Mouse (Mus musculus): ENCODE results near the gene Chn1. TPM values are rescaled to one million over a fixed set of nuclear protein-coding genes. Genes with fewer than 3 reads are reported as not detected.

Chn1 gene
- polyA plus RNA-seq, 1 experiment: 17.9 TPM

GRCm38 (mm10) chr2:73782371-73782905 is 7.3 kb upstream of the Chn1 start:
- Histone ChIP-seq H3K4me3 (ENCODE audit: insufficient read depth, low read length) (no peak overlapping the region), H3K4me1 (ENCODE audit: control insufficient read depth, insufficient read depth, low read length) (no peaks in the 10 kb centered on the region), H3K27ac (ENCODE audit: insufficient read depth, low read length) (no peak overlapping the region)
- TF ChIP-seq CTCF (IDR thresholded peaks at IDR 0.05; ENCODE audit: borderline replicate concordance, insufficient read depth, low read length) (no peak), POLR2A (IDR thresholded peaks at IDR 0.05; ENCODE audit: low read depth, low read length) (no peak)

DNA sequence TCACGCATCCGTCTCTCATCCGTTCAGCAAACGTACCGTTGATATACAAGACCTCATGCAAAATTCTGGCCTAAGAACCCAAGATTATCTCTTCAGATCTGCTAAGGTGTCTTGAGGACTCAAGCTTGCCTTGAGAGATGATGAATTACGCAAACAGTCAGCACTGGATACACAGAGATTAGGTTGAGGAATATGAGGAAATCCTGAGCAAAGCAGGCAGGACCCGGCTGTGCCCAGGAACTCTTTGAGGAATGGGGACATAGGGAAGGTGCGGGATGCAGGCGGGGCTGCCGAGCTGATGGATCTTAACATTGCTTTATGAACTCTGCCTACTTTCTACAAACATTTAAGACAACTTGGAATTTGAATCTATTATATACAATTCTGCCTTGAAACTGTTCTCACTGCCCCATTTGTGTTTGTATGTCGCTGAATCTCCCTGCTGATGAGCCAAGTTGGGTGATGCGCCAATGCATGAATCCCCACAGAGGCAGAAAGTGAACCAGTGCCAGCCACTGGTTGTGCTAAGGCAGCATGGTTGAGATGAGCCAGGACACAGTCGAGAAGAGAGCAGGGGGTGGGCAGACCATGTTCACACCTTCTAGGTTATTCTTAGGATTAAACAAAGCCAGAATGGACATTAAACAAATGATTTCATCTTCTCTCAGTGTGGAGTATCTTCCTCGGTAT is 5.3 kb upstream of the Chn1 start:
- H3K4me1 ChIP-seq (ENCODE audit: control insufficient read depth, insufficient read depth, low read length): no peaks in the 10 kb centered on the region
- no peak overlapping the region for H3K27ac ChIP-seq (ENCODE audit: insufficient read depth, low read length)

GRCm38 (mm10) chr2:73779796-73780195 is 4.7 kb upstream of the Chn1 start:
- Histone ChIP-seq H3K27ac (ENCODE audit: insufficient read depth, low read length) (no peak overlapping the region), H3K4me3 (ENCODE audit: insufficient read depth, low read length) (no peak overlapping the region), H3K4me1 (ENCODE audit: control insufficient read depth, insufficient read depth, low read length) (no peaks in the 10 kb centered on the region)
- TF ChIP-seq CTCF (IDR thresholded peaks at IDR 0.05; ENCODE audit: borderline replicate concordance, insufficient read depth, low read length) (no peak), POLR2A (IDR thresholded peaks at IDR 0.05; ENCODE audit: low read depth, low read length) (no peak)

More for the DNA sequence above, 5.3 kb upstream of the Chn1 start:
- H3K4me3 ChIP-seq (ENCODE audit: insufficient read depth, low read length): no peak overlapping the region
- no peak for TF ChIP-seq POLR2A (IDR thresholded peaks at IDR 0.05; ENCODE audit: low read depth, low read length)
- TF ChIP-seq CTCF (IDR thresholded peaks at IDR 0.05; ENCODE audit: borderline replicate concordance, insufficient read depth, low read length): no peak

- no peaks in the 10 kb centered on the region for H3K4me1 ChIP-seq (ENCODE audit: control insufficient read depth, insufficient read depth, low read length)
- TF ChIP-seq POLR2A (IDR thresholded peaks at IDR 0.05; ENCODE audit: low read depth, low read length) (no peak), CTCF (IDR thresholded peaks at IDR 0.05; ENCODE audit: borderline replicate concordance, insufficient read depth, low read length) (no peak)
- H3K27ac ChIP-seq (ENCODE audit: insufficient read depth, low read length): no peak overlapping the region
- no peak overlapping the region for H3K4me3 ChIP-seq (ENCODE audit: insufficient read depth, low read length)
Observed at GRCm38 (mm10) chr2:73779016-73779595, 4.0 kb upstream of the Chn1 start.

DNA sequence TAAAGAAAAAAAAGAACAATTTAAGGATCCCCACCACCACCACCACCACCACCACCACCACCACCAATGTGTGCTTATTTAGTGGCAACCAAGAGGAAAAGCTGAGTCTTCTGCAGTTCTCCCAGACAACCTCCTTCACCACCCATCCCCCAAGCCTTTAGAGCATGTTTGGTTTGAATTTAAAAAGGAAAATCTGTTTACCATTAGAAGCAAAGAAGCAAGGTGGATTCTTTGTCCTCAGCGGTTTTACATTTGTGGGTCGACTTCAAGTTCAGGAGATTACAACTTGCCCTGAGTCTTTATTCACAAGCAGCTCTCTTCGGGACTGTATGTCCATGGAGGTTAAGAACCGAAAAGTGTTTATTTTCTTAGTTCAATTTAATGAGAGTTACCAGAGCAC is 1.8 kb upstream of the Chn1 start:
- TF ChIP-seq POLR2A (IDR thresholded peaks at IDR 0.05; ENCODE audit: low read depth, low read length) (no peak), CTCF (IDR thresholded peaks at IDR 0.05; ENCODE audit: borderline replicate concordance, insufficient read depth, low read length) (no peak)
- no peaks in the 10 kb centered on the region for H3K4me1 ChIP-seq (ENCODE audit: control insufficient read depth, insufficient read depth, low read length)
- no peak overlapping the region for H3K27ac ChIP-seq (ENCODE audit: insufficient read depth, low read length)
- no peak overlapping the region for H3K4me3 ChIP-seq (ENCODE audit: insufficient read depth, low read length)

DNA sequence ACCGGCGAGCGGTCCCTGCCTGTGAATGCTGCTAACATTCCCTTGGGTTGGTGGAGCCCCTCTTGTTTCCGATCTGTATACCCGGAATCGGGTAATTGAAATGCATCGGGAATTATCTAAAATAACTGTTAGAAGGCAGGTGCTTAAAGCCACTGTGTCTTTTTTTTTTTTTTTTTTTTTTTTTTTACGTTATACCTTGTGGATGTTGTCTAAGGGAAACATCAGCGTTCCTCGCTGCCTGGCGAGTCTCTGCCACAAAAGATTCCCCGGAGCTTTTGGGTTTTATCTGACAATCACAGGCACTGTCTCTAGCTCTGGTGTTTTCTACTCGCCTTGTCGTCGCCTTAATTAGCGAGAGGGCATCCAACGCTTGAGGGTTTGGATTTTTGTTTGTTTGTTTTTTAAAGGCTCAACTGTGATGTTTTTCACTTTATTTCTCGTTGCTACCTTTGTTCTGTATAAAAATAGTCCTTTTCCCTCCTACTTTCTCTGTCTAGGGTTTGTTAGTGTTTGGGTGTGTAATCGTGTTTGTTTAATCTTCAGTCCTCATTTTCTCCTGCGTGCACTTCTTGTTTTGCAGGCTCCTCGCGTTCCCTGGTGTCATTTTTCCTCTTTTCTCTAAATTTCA is 651 bp upstream of the Chn1 start:
- no peak for TF ChIP-seq POLR2A (IDR thresholded peaks at IDR 0.05; ENCODE audit: low read depth, low read length)
- no peak for TF ChIP-seq CTCF (IDR thresholded peaks at IDR 0.05; ENCODE audit: borderline replicate concordance, insufficient read depth, low read length)
- H3K27ac ChIP-seq (ENCODE audit: insufficient read depth, low read length): no peak overlapping the region
- H3K4me3 ChIP-seq (ENCODE audit: insufficient read depth, low read length): peak overlapping the region; percentile 63
- no peaks in the 10 kb centered on the region for H3K4me1 ChIP-seq (ENCODE audit: control insufficient read depth, insufficient read depth, low read length)

GRCm38 (mm10) chr2:73772945-73773344 is 2.2 kb downstream of the Chn1 start:
- TF ChIP-seq POLR2A (IDR thresholded peaks at IDR 0.05; ENCODE audit: low read depth, low read length) (no peak), CTCF (IDR thresholded peaks at IDR 0.05; ENCODE audit: borderline replicate concordance, insufficient read depth, low read length) (no peak)
- Histone ChIP-seq H3K4me1 (ENCODE audit: control insufficient read depth, insufficient read depth, low read length) (no peaks in the 10 kb centered on the region), H3K27ac (ENCODE audit: insufficient read depth, low read length) (no peak overlapping the region), H3K4me3 (ENCODE audit: insufficient read depth, low read length) (no peak overlapping the region)

GRCm38 (mm10) chr2:73768669-73769068 is 6.5 kb downstream of the Chn1 start:
- Histone ChIP-seq H3K4me1 (ENCODE audit: control insufficient read depth, insufficient read depth, low read length) (no peaks in the 10 kb centered on the region), H3K27ac (ENCODE audit: insufficient read depth, low read length) (no peak overlapping the region), H3K4me3 (ENCODE audit: insufficient read depth, low read length) (no peak overlapping the region)
- TF ChIP-seq POLR2A (IDR thresholded peaks at IDR 0.05; ENCODE audit: low read depth, low read length) (no peak), CTCF (IDR thresholded peaks at IDR 0.05; ENCODE audit: borderline replicate concordance, insufficient read depth, low read length) (no peak)

DNA sequence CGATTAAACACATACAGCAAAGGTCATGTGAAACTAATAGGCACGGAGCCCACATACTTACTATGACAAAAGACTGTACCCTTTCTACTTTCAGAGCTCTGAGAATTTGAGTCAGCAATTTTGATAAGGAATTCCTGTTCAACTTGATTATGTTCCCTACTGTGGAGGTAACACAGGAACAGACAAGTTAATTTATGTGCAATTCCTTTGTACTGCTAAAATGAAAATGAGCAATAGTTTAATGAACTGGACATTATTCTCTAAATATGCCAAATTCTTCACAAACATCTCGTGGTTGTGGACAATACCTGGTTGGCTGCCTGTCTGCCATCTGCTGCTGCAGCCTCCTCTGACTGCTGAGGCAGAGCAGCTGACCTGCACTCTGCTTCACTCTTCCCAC is 11.6 kb downstream of the Chn1 start:
- Histone ChIP-seq H3K4me1 (ENCODE audit: control insufficient read depth, insufficient read depth, low read length) (no peaks in the 10 kb centered on the region), H3K4me3 (ENCODE audit: insufficient read depth, low read length) (no peak overlapping the region), H3K27ac (ENCODE audit: insufficient read depth, low read length) (no peak overlapping the region)
- TF ChIP-seq CTCF (IDR thresholded peaks at IDR 0.05; ENCODE audit: borderline replicate concordance, insufficient read depth, low read length) (no peak), POLR2A (IDR thresholded peaks at IDR 0.05; ENCODE audit: low read depth, low read length) (no peak)

DNA sequence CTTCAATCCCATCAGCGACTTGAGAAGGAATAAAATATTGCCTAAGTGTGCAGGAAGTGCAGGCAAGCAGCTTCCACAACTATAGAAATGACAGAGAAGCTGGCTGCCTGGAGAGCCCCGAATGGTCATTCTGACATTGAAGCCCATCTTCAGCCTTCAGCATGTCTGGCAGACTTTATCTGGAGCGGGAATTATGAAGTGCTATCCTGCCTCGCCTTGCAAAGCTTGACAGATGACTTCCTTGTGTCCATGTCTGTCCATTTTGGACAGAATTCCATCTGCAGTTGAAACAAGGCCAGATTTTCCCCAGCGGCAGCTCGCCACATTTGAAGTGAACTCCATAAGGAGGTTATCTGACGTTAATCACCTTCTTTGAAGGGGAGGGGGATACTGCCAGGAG is 15.2 kb downstream of the Chn1 start:
- TF ChIP-seq POLR2A (IDR thresholded peaks at IDR 0.05; ENCODE audit: low read depth, low read length) (no peak), CTCF (IDR thresholded peaks at IDR 0.05; ENCODE audit: borderline replicate concordance, insufficient read depth, low read length) (no peak)
- Histone ChIP-seq H3K4me3 (ENCODE audit: insufficient read depth, low read length) (no peak overlapping the region), H3K27ac (ENCODE audit: insufficient read depth, low read length) (no peak overlapping the region), H3K4me1 (ENCODE audit: control insufficient read depth, insufficient read depth, low read length) (no peaks in the 10 kb centered on the region)
